Mouse (Mus musculus) lung, postnatal 14 days (tissue): ENCODE data around the gene Glyctk.

Source experiments
- DNase-seq: peaks from one replicate; pipeline ENCODE4 v3.0.0; 2021

The Glyctk gene

GRCm38 (mm10) chr9:106158037-106158491 is at the start of gene Glyctk:
Gene Glyctk (minus strand): TSS chr9:106158138.
- DNase-seq, result no peak

GRCm38 (mm10) chr9:106206515-106206914 is 48.6 kb upstream of the Glyctk start:
- DNase-seq, result no peak

- DNase-seq, result no peak
Observed at GRCm38 (mm10) chr9:106205713-106206290, 47.9 kb upstream of the Glyctk start.

- peak; percentile 30 for DNase-seq
Observed at GRCm38 (mm10) chr9:106203990-106204851, 46.3 kb upstream of the Glyctk start.

- DNase-seq, result peak; percentile 89
Observed at GRCm38 (mm10) chr9:106202819-106203636, 45.1 kb upstream of the Glyctk start, which contains the start of gene Twf2. Gene Twf2 (plus strand): TSS chr9:106203108.

GRCm38 (mm10) chr9:106201895-106202294 is 44.0 kb upstream of the Glyctk start:
- DNase-seq, result no peak

- DNase-seq, result no peak
Observed at GRCm38 (mm10) chr9:106199535-106200272, 41.8 kb upstream of the Glyctk start, which contains the start of gene Ppm1m. Gene Ppm1m (minus strand): TSS chr9:106199746.

- peak; percentile 87 for DNase-seq
Observed at GRCm38 (mm10) chr9:106198962-106199458, 41.1 kb upstream of the Glyctk start.

- DNase-seq, result no peak
Observed at GRCm38 (mm10) chr9:106197732-106198131, 39.8 kb upstream of the Glyctk start.

- DNase-seq, result no peak
Observed at GRCm38 (mm10) chr9:106197081-106197713, 39.3 kb upstream of the Glyctk start.

- DNase-seq, result no peak
Observed at GRCm38 (mm10) chr9:106195693-106196092, 37.8 kb upstream of the Glyctk start.

- no peak for DNase-seq
Observed at GRCm38 (mm10) chr9:106193930-106194807, 36.2 kb upstream of the Glyctk start.

- DNase-seq, result no peak
Observed at GRCm38 (mm10) chr9:106192998-106193397, 35.1 kb upstream of the Glyctk start.

GRCm38 (mm10) chr9:106192024-106192423 is 34.1 kb upstream of the Glyctk start:
- DNase-seq, result no peak

GRCm38 (mm10) chr9:106191355-106191754 is 33.4 kb upstream of the Glyctk start:
- no peak for DNase-seq

- DNase-seq, result no peak
Observed at GRCm38 (mm10) chr9:106183996-106184395, 26.1 kb upstream of the Glyctk start.

GRCm38 (mm10) chr9:106182146-106182545 is 24.2 kb upstream of the Glyctk start:
- no peak for DNase-seq

GRCm38 (mm10) chr9:106179964-106180363 is 22.0 kb upstream of the Glyctk start:
- DNase-seq, result no peak

GRCm38 (mm10) chr9:106179454-106179853 is 21.5 kb upstream of the Glyctk start:
- DNase-seq, result no peak

GRCm38 (mm10) chr9:106177799-106178198 is 19.9 kb upstream of the Glyctk start:
- DNase-seq, result no peak

- DNase-seq, result no peak
Observed at GRCm38 (mm10) chr9:106176769-106177168, 18.8 kb upstream of the Glyctk start.
